Mouse (Mus musculus) liver, adult 2 months (tissue): ENCODE data around the gene Cacna1c. TPM values are rescaled to one million over a fixed set of nuclear protein-coding genes. Genes with fewer than 3 reads are reported as not detected.

ENCODE experiments used
- DNase-seq: peaks from one replicate; pipeline ENCODE4 v3.0.0-alpha.2; 2011; ENCODE audit warnings: low read depth, low spot score; ENCODE audit errors: extremely low read depth
- H3K27ac ChIP-seq: fragments of 200-500 bp; replicated peaks from 2 replicates; pipeline ENCODE4 v1.5.1; 2012; ENCODE audit warnings: low read depth, mild to moderate bottlenecking, control low read depth, inconsistent platforms, low read length; ENCODE audit not compliant: insufficient read depth
- H3K27me3 ChIP-seq: fragments of 200-500 bp; 2 replicates; pipeline ENCODE4 v1.6.1; 2012; ENCODE audit warnings: mild to moderate bottlenecking, moderate library complexity, low read length, inconsistent platforms; ENCODE audit not compliant: control insufficient read depth, insufficient read depth
- H3K36me3 ChIP-seq: fragments of 200-500 bp; 2 replicates; pipeline ENCODE4 v1.6.1; 2012; ENCODE audit warnings: low read length, inconsistent platforms; ENCODE audit not compliant: control insufficient read depth, insufficient read depth
- H3K4me1 ChIP-seq: fragments of 200-500 bp; 2 replicates; pipeline ENCODE4 v1.6.1; 2011; ENCODE audit warnings: low read length; ENCODE audit not compliant: control insufficient read depth, insufficient read depth
- H3K4me3 ChIP-seq: fragments of 200-500 bp; 2 replicates; pipeline ENCODE4 v1.5.1; 2011; ENCODE audit warnings: low read depth, mild to moderate bottlenecking, control low read depth, low read length, moderate library complexity; ENCODE audit not compliant: insufficient read depth
- H3K79me2 ChIP-seq: fragments of 200-500 bp; 2 replicates; pipeline ENCODE4 v1.6.1; 2012; ENCODE audit warnings: inconsistent platforms, mild to moderate bottlenecking, low read length, moderate library complexity; ENCODE audit not compliant: control insufficient read depth, insufficient read depth
- H3K9ac ChIP-seq: fragments of 200-500 bp; 2 replicates; pipeline ENCODE4 v1.6.1; 2012; ENCODE audit warnings: low read depth, mild to moderate bottlenecking, control low read depth, inconsistent platforms, low read length
- CTCF ChIP-seq: fragments of 200-500 bp; IDR thresholded peaks from 2 replicates; pipeline ENCODE4 v1.5.1; 2011; ENCODE audit warnings: low read depth, low read length, control low read depth
- POLR2A ChIP-seq: fragments of 200-500 bp; IDR thresholded peaks from 2 replicates; pipeline ENCODE4 v1.6.1; 2011; ENCODE audit warnings: low read length, control low read depth; ENCODE audit not compliant: insufficient read depth; ENCODE audit errors: extremely low read depth
- WGBS: fragments of 180-500 bp; shearing (Covaris S2); methylation state at CpG from one replicate; pipeline ENCODE4 v1.1.7; 2018; 5-methylcytosine and 5-hydroxymethylcytosine counted together
- polyA plus RNA-seq: library from polyadenylated mRNA; depleted of rRNA; stranded (reverse); fragments of >200 nt; gene quantifications from 2 replicates; pipeline ENCODE4 v1.2.3, GENCODE M21; 2012
- total RNA-seq: library from RNA; depleted of rRNA; stranded (reverse); fragments of >200 nt; gene quantifications from 2 replicates; pipeline ENCODE4 v1.2.3, GENCODE M21; 2014

Cacna1c gene
- total and polyA plus RNA-seq, 2 experiments, result 0.09 to 0.18 TPM

GRCm38 (mm10) chr6:118950190-118950589, 246.0 kb downstream of the Cacna1c start:
- no peak overlapping the region for H3K4me3 ChIP-seq
- TF ChIP-seq CTCF, result no peak
- no peak for TF ChIP-seq POLR2A
- no peak for DNase-seq
- WGBS, result 82% methylated on average over 13 of the region's 13 CpGs
- H3K79me2 ChIP-seq, result no peaks in the 10 kb centered on the region
- no peaks in the 10 kb centered on the region; the same call in 1 of the 2 replicates for H3K4me1 ChIP-seq
- no peak overlapping the region for H3K27ac ChIP-seq
- no peaks in the 10 kb centered on the region for H3K36me3 ChIP-seq
- H3K9ac ChIP-seq, result no peak overlapping the region
- no peaks in the 10 kb centered on the region for H3K27me3 ChIP-seq

- TF ChIP-seq CTCF (no peak), POLR2A (no peak)
- Histone ChIP-seq H3K27ac (no peak overlapping the region), H3K4me1 (no peaks in the 10 kb centered on the region), H3K79me2 (no peaks in the 10 kb centered on the region), H3K36me3 (no peaks in the 10 kb centered on the region), H3K4me3 (no peak overlapping the region), H3K9ac (no peak overlapping the region), H3K27me3 (no peaks in the 10 kb centered on the region)
- 92% methylated on average over 8 of the region's 8 CpGs for WGBS
- DNase-seq, result no peak
Observed at GRCm38 (mm10) chr6:118947286-118947685, 248.9 kb downstream of the Cacna1c start.

GRCm38 (mm10) chr6:118946660-118947059, 249.6 kb downstream of the Cacna1c start:
- DNase-seq, result no peak
- 70% methylated on average over 6 of the region's 6 CpGs for WGBS
- TF ChIP-seq POLR2A (no peak), CTCF (no peak)
- H3K36me3 ChIP-seq, result no peaks in the 10 kb centered on the region
- H3K79me2 ChIP-seq, result no peaks in the 10 kb centered on the region
- H3K27ac ChIP-seq, result no peak overlapping the region
- no peak overlapping the region for H3K4me3 ChIP-seq
- H3K4me1 ChIP-seq, result no peaks in the 10 kb centered on the region
- no peaks in the 10 kb centered on the region for H3K27me3 ChIP-seq
- no peak overlapping the region for H3K9ac ChIP-seq

- Histone ChIP-seq H3K4me3 (no peak overlapping the region), H3K9ac (no peak overlapping the region), H3K36me3 (no peaks in the 10 kb centered on the region), H3K4me1 (no peaks in the 10 kb centered on the region), H3K79me2 (no peaks in the 10 kb centered on the region), H3K27me3 (no peaks in the 10 kb centered on the region), H3K27ac (no peak overlapping the region)
- 91% methylated on average over 4 of the region's 4 CpGs for WGBS
- TF ChIP-seq POLR2A (no peak), CTCF (no peak)
- no peak for DNase-seq
Observed at GRCm38 (mm10) chr6:118944093-118944492, 252.1 kb downstream of the Cacna1c start.

GRCm38 (mm10) chr6:118941816-118942215, 254.4 kb downstream of the Cacna1c start:
- H3K36me3 ChIP-seq, result no peaks in the 10 kb centered on the region

GRCm38 (mm10) chr6:118941036-118941435, 255.2 kb downstream of the Cacna1c start:
- Histone ChIP-seq H3K79me2 (no peaks in the 10 kb centered on the region), H3K27ac (no peak overlapping the region), H3K36me3 (no peaks in the 10 kb centered on the region), H3K9ac (no peak overlapping the region), H3K4me3 (no peak overlapping the region), H3K27me3 (no peaks in the 10 kb centered on the region), H3K4me1 (no peaks in the 10 kb centered on the region)
- no peak for DNase-seq
- TF ChIP-seq POLR2A (no peak), CTCF (no peak)
- 90% methylated on average over 3 of the region's 3 CpGs for WGBS

More at GRCm38 (mm10) chr6:118941816-118942215, 254.4 kb downstream of the Cacna1c start:
- no peak for TF ChIP-seq CTCF
- no peak for TF ChIP-seq POLR2A
- WGBS, result 86% methylated on average over 4 of the region's 4 CpGs
- DNase-seq, result no peak
- Histone ChIP-seq H3K4me1 (no peaks in the 10 kb centered on the region), H3K27me3 (no peaks in the 10 kb centered on the region), H3K27ac (no peak overlapping the region), H3K4me3 (no peak overlapping the region), H3K79me2 (no peaks in the 10 kb centered on the region), H3K9ac (no peak overlapping the region)

GRCm38 (mm10) chr6:118939626-118940025, 256.6 kb downstream of the Cacna1c start:
- H3K4me1 ChIP-seq, result no peaks in the 10 kb centered on the region
- H3K9ac ChIP-seq, result no peak overlapping the region
- no peak for TF ChIP-seq POLR2A
- TF ChIP-seq CTCF, result no peak
- 71% methylated on average over 8 of the region's 8 CpGs for WGBS
- DNase-seq, result peak; percentile 4
- no peaks in the 10 kb centered on the region for H3K79me2 ChIP-seq
- H3K27me3 ChIP-seq, result no peaks in the 10 kb centered on the region
- H3K36me3 ChIP-seq, result no peaks in the 10 kb centered on the region
- no peak overlapping the region for H3K27ac ChIP-seq
- H3K4me3 ChIP-seq, result no peak overlapping the region
